Mouse (Mus musculus): ENCODE data around the gene Gm5105.

The Gm5105 gene

GRCm38 (mm10) chr3:138066348-138066856, 786 bp downstream of the Gm5105 start:
- DNase-seq: no peak

- no peak for DNase-seq
Measured at GRCm38 (mm10) chr3:138065930-138066329, 1.3 kb downstream of the Gm5105 start.

GRCm38 (mm10) chr3:138064732-138065645, 2.2 kb downstream of the Gm5105 start, which contains the start of gene 1110002E22Rik:
TSS of gene 1110002E22Rik (plus strand) at chr3:138065052.
- no peak for DNase-seq

GRCm38 (mm10) chr3:138063731-138064329, 3.4 kb downstream of the Gm5105 start:
- peak; percentile 47 for DNase-seq

- no peak for DNase-seq
Measured at GRCm38 (mm10) chr3:138062673-138063072, 4.5 kb downstream of the Gm5105 start.

- DNase-seq: no peak
Measured at GRCm38 (mm10) chr3:138061205-138061911, 5.8 kb downstream of the Gm5105 start.

GRCm38 (mm10) chr3:138060429-138060828, 6.8 kb downstream of the Gm5105 start:
- no peak for DNase-seq

GRCm38 (mm10) chr3:138058226-138058625, 9.0 kb downstream of the Gm5105 start:
- DNase-seq: no peak

GRCm38 (mm10) chr3:138056976-138057375, 10.2 kb downstream of the Gm5105 start:
- DNase-seq: no peak

GRCm38 (mm10) chr3:138053969-138054368, 13.2 kb downstream of the Gm5105 start:
- peak; percentile 43 for DNase-seq

GRCm38 (mm10) chr3:138051431-138051830, 15.8 kb downstream of the Gm5105 start:
- no peak for DNase-seq

GRCm38 (mm10) chr3:138050772-138051171, 16.4 kb downstream of the Gm5105 start:
- DNase-seq: no peak

- no peak for DNase-seq
Measured at GRCm38 (mm10) chr3:138049555-138049954, 17.6 kb downstream of the Gm5105 start.

- no peak for DNase-seq
Measured at GRCm38 (mm10) chr3:138043316-138043715, 23.9 kb downstream of the Gm5105 start.

- no peak for DNase-seq
Measured at GRCm38 (mm10) chr3:138041591-138042301, 25.4 kb downstream of the Gm5105 start.

GRCm38 (mm10) chr3:138040938-138041337, 26.2 kb downstream of the Gm5105 start:
- DNase-seq: no peak

GRCm38 (mm10) chr3:138033986-138034385, 33.2 kb downstream of the Gm5105 start:
- DNase-seq: no peak

- no peak for DNase-seq
Measured at GRCm38 (mm10) chr3:138030563-138030962, 36.6 kb downstream of the Gm5105 start.

GRCm38 (mm10) chr3:138029351-138029750, 37.8 kb downstream of the Gm5105 start:
- no peak for DNase-seq

- no peak for DNase-seq
Measured at GRCm38 (mm10) chr3:138027575-138028362, 39.4 kb downstream of the Gm5105 start.

GRCm38 (mm10) chr3:138026286-138026685, 40.9 kb downstream of the Gm5105 start:
- peak; percentile 30 for DNase-seq

GRCm38 (mm10) chr3:138022651-138023050, 44.5 kb downstream of the Gm5105 start:
- DNase-seq: no peak
